Mouse (Mus musculus) testis, adult 2 months (tissue): ENCODE measurements around the gene Arvcf.

Source experiments
- CTCF ChIP-seq: fragments of 200-500 bp; IDR thresholded peaks from 2 replicates; pipeline ENCODE4 v1.5.1; 2012; ENCODE audit warnings: low read depth, mild to moderate bottlenecking, inconsistent platforms, low read length, moderate library complexity; ENCODE audit not compliant: control insufficient read depth, insufficient read depth, insufficient replicate concordance
- POLR2A ChIP-seq: fragments of 200-500 bp; IDR thresholded peaks from 2 replicates; pipeline ENCODE4 v1.6.1; 2012; ENCODE audit warnings: low read depth, mild to moderate bottlenecking, inconsistent platforms, low read length, moderate library complexity; ENCODE audit not compliant: control insufficient read depth

- TF ChIP-seq CTCF, result no peak
- TF ChIP-seq POLR2A, result no peak
Measured at GRCm38 (mm10) chr16:18405091-18405854, 57.3 kb downstream of the Arvcf start.
